Mouse (Mus musculus) C2C12 (cell line): Measurements from ENCODE around the gene Foxn1.

ENCODE experiments used
- CTCF ChIP-seq: IDR thresholded peaks from one replicate; pipeline ENCODE4 v1.5.1; 2011; ENCODE audit not compliant: control insufficient read depth, insufficient read depth, insufficient read length
- USF1 ChIP-seq: IDR thresholded peaks from one replicate; pipeline ENCODE4 v1.6.1; 2011; ENCODE audit warnings: low read depth, mild to moderate bottlenecking, control low read depth, moderate library complexity

GRCm38 (mm10) chr11:78371711-78372110 is 14.6 kb downstream of the Foxn1 start:
- no peak for TF ChIP-seq CTCF
- TF ChIP-seq USF1, result no peak
